Mouse (Mus musculus): ENCODE results near the gene Il23r.

GRCm38 (mm10) chr6:67416557-67416956, 75.1 kb downstream of the Il23r start:
- TF ChIP-seq CTCF (IDR thresholded peaks at IDR 0.05; ENCODE audit: low read depth), result no peak
- no peak for TF ChIP-seq EP300 (IDR thresholded peaks at IDR 0.05; ENCODE audit: low read depth)
